Mouse (Mus musculus): ENCODE results near the gene Zbtb41.

- TF ChIP-seq CTCF (IDR thresholded peaks at IDR 0.05) (no peak), EP300 (IDR thresholded peaks at IDR 0.05; ENCODE audit: insufficient read depth, low read depth, low read length) (no peak), POLR2A (IDR thresholded peaks at IDR 0.05; ENCODE audit: insufficient read depth, low read depth, low read length) (no peak)
Observed at GRCm38 (mm10) chr1:139454340-139455225, 32.5 kb downstream of the Zbtb41 start, which contains the start of gene Aspm.

All from heart, adult 2 months (tissue).